Mouse (Mus musculus): ENCODE measurements at regions not wholly inside any gene's neighbourhood (a gene's known extent, or its start where the extent isn't known, plus 50 kb on each side); places are given as distances from the start of the nearest gene placed in this dataset.

DNA sequence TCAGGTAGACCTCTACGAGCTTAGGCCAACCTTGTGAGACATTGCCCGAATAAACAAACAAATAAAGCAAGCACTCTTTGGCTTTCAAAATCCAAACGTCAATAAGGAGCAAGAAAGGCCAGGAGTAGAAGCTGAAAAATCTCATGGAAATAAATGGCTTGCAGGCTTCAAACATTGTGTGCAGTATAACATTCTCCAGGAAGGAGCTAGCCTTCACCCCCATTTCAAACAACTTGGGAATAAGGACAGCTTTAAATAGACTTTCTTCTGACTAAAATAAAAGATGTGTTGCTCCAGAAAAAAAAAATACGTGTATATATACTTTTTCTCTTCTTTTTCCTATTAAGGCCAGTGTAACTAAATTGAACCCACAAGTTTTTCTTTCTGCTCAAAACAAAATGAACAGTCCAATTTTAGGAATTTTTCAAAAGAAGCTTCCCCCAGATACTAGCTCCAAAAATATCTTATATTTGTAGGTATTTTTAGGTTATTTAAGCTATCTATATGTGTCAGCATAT lies 196.2 kb upstream of the Arpp21 start:
- H3K9me3 ChIP-seq: no peaks in the 10 kb centered on the region
- H3K4me1 ChIP-seq (replicated peaks): no peaks in the 10 kb centered on the region
- no peaks in the 10 kb centered on the region for H3K36me3 ChIP-seq
- no peak overlapping the region for H3K4me2 ChIP-seq
- no peak overlapping the region for H3K9ac ChIP-seq (replicated peaks)
- ATAC-seq (ENCODE audit: insufficient number of reproducible peaks, insufficient read depth, low FRiP score, low TSS enrichment, low read depth): no peak
- no peaks in the 10 kb centered on the region for H3K27me3 ChIP-seq
- no peak overlapping the region for H3K4me3 ChIP-seq (replicated peaks)
- 86% methylated on average over 4 of the region's 4 CpGs for WGBS
- no peak overlapping the region for H3K27ac ChIP-seq

DNA sequence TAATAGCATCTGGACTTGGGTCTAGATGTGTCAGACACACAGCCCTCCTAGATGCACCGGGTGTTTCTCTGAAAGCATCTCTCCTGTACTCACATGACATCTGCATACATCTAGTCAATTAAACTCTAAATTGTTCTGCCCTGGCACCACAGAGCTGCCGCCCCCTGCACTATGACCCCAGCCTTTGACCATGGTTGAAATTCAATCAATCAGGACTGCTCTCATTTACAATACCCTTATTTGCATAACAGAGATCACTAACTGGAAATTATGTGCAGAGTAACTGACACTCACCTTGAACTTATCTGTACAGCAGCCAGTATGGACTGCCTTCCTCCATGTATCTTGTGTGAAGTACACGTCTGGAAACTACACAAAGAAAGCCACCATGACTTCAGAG lies 193.5 kb upstream of the Arpp21 start:
- 84% methylated on average over 3 of the region's 3 CpGs for WGBS
- Histone ChIP-seq H3K9me3 (no peaks in the 10 kb centered on the region), H3K4me1 (replicated peaks) (no peaks in the 10 kb centered on the region), H3K4me2 (no peak overlapping the region), H3K9ac (replicated peaks) (no peak overlapping the region), H3K27me3 (no peaks in the 10 kb centered on the region), H3K36me3 (no peaks in the 10 kb centered on the region), H3K27ac (no peak overlapping the region), H3K4me3 (replicated peaks) (no peak overlapping the region)
- no peak for ATAC-seq (ENCODE audit: insufficient number of reproducible peaks, insufficient read depth, low FRiP score, low TSS enrichment, low read depth)

DNA sequence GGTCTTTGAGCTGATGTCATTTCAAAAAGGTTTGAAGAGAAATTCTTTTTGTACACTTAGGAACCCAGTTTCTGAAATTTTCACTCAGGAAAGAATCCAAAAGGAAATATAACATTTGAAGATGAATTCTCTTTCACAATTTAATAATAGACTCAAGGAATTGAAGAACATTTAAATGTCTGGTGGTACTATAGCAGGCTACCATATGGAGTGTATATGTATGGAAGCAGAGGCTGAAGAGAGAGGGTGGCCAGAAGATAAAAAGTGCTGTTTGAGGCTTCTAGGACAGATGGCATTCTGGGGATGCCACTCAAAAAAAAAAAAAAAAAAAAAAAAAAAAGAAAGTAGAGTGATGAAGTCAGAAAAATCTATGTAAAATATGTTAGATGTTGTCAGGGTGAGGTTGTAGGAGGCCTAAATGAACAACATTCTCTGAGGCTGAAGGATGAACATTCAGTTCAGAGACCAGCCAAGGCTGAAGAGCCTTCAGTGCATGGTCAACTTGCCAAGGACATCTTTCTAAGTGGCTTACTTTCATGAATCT lies 170.1 kb upstream of the Arpp21 start:
- ATAC-seq (ENCODE audit: insufficient number of reproducible peaks, insufficient read depth, low FRiP score, low TSS enrichment, low read depth): no peak
- no peaks in the 10 kb centered on the region for H3K9me3 ChIP-seq
- no peaks in the 10 kb centered on the region for H3K36me3 ChIP-seq
- H3K4me3 ChIP-seq (replicated peaks): no peak overlapping the region
- H3K9ac ChIP-seq (replicated peaks): no peak overlapping the region
- H3K4me1 ChIP-seq (replicated peaks): no peaks in the 10 kb centered on the region
- H3K27me3 ChIP-seq: no peaks in the 10 kb centered on the region
- no peak overlapping the region for H3K4me2 ChIP-seq
- H3K27ac ChIP-seq: no peak overlapping the region

DNA sequence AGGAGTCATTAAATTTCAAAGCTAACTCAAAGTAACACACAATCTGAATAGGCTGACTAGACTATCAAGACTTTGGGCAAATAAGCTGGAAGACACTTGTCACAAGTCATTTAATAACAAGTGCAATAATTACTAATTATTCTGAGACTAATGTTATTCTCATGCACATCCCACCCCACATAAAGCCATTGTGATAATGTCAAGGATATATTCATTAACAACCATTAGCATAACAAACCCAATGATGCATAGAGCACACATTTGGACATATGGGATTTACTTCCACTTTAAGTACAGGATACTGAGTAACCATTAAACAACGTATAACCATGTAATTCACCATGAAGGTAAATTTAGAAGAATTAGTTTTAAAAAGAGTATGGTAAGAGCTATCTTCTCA lies 135.0 kb upstream of the Arpp21 start:
- Histone ChIP-seq H3K4me3 (replicated peaks) (no peak overlapping the region), H3K9ac (replicated peaks) (no peak overlapping the region), H3K4me2 (no peak overlapping the region), H3K36me3 (no peaks in the 10 kb centered on the region), H3K27me3 (no peaks in the 10 kb centered on the region), H3K9me3 (no peaks in the 10 kb centered on the region), H3K27ac (no peak overlapping the region), H3K4me1 (replicated peaks) (no peaks in the 10 kb centered on the region)
- 73% methylated on average over 1 of the region's 1 CpGs for WGBS
- ATAC-seq (ENCODE audit: insufficient number of reproducible peaks, insufficient read depth, low FRiP score, low TSS enrichment, low read depth): no peak

DNA sequence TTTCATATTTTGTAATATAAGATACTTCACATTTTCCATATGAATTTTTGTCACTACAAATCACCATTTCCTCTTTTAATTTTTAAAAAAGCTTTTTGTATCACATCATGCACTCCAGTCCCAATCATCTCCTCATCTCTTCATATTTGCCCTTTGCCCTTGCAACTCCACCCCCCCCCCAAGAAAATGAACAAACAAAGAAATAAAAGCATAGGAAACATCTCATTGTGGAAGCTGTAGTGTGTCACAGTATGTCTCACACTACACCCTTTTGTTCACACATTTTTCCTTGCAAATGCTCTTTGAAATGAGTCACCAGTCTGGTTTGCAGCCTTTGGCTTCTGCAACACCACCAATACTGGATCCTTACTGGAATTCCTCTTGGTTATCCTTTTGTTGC lies 131.6 kb upstream of the Arpp21 start:
- H3K36me3 ChIP-seq: no peaks in the 10 kb centered on the region
- no peaks in the 10 kb centered on the region for H3K9me3 ChIP-seq
- no peaks in the 10 kb centered on the region for H3K4me1 ChIP-seq (replicated peaks)
- H3K27ac ChIP-seq: no peak overlapping the region
- no peak for ATAC-seq (ENCODE audit: insufficient number of reproducible peaks, insufficient read depth, low FRiP score, low TSS enrichment, low read depth)
- no peaks in the 10 kb centered on the region for H3K27me3 ChIP-seq
- H3K9ac ChIP-seq (replicated peaks): no peak overlapping the region
- H3K4me2 ChIP-seq: no peak overlapping the region
- no peak overlapping the region for H3K4me3 ChIP-seq (replicated peaks)

DNA sequence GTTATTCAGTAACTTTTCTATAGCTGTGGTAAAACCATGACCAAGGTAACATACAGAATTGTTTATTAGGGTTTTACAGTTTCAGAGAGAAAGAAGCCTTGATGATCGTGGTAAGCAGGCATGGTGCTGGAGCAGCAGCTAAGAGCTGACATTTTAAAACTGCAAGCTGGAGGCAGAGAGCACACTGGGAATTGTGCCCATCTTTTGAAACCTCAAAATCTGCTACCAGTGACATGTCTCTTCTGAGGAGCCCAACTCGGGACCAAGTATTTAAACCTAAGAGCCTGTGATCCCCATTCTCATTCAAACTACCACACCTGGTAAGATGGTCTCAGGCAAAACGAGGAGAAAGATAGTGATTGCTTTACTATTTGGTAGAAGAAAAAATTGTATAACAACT lies 125.6 kb upstream of the Arpp21 start:
- H3K36me3 ChIP-seq: no peaks in the 10 kb centered on the region
- no peak overlapping the region for H3K9ac ChIP-seq (replicated peaks)
- no peak overlapping the region for H3K27ac ChIP-seq
- 87% methylated on average over 3 of the region's 3 CpGs for WGBS
- ATAC-seq (ENCODE audit: insufficient number of reproducible peaks, insufficient read depth, low FRiP score, low TSS enrichment, low read depth): no peak
- H3K9me3 ChIP-seq: no peaks in the 10 kb centered on the region
- H3K27me3 ChIP-seq: no peaks in the 10 kb centered on the region
- no peak overlapping the region for H3K4me3 ChIP-seq (replicated peaks)
- no peaks in the 10 kb centered on the region for H3K4me1 ChIP-seq (replicated peaks)
- H3K4me2 ChIP-seq: no peak overlapping the region

DNA sequence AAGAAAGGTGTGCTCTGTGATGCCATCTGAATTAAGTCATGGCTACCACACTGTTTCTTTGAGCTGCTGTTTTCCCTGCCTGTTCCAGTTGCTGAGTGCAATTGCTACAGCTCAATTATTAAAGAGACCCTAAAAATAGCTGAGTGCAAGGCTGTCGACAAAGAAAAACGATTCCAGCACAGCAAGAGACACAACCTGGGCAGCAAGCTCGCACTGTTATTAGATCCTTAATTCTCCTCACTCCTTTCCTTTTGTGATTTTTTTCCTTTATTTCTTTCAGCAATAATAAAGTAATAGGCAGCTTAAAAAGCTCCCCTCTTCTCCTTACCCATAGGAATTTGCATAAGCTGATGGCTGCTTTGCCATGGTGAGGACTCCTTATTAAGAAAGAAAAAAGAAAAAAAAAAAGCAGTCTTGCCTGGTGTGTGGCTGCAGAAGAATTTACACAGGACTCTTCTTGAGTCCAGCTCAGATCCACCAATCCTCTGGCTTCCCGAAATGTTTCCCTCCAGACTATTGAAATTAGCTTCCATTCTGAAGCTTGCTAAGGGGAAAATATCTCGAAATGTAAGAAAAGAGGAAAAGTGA lies 123.1 kb upstream of the Arpp21 start:
- Histone ChIP-seq H3K36me3 (no peaks in the 10 kb centered on the region), H3K27me3 (no peaks in the 10 kb centered on the region), H3K9ac (replicated peaks) (no peak overlapping the region), H3K4me3 (replicated peaks) (no peak overlapping the region), H3K9me3 (no peaks in the 10 kb centered on the region), H3K4me2 (no peak overlapping the region), H3K4me1 (replicated peaks) (no peaks in the 10 kb centered on the region), H3K27ac (no peak overlapping the region)
- ATAC-seq (ENCODE audit: insufficient number of reproducible peaks, insufficient read depth, low FRiP score, low TSS enrichment, low read depth): no peak
- WGBS: 53% methylated on average over 5 of the region's 5 CpGs

DNA sequence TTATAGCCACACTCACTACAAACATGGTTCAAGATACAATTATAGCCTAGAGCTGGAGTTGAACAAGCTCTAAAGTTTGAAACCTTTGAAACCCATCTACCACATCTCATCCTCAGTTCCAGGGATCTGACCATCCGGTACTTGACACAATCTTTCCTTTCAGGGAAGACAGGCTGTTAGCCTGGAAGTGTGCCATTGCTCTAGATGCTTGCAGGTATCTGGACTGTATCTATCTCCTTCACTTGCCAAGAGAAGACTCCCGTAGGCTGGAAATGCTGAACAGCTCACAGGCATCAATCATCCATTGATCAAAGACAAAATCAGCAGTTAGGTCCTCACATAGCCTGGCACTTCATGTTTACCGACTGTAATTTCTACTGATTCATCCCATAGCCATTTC lies 117.5 kb upstream of the Arpp21 start:
- Histone ChIP-seq H3K4me1 (replicated peaks) (no peaks in the 10 kb centered on the region), H3K4me2 (no peak overlapping the region), H3K27ac (no peak overlapping the region), H3K27me3 (no peaks in the 10 kb centered on the region), H3K9me3 (no peaks in the 10 kb centered on the region), H3K4me3 (replicated peaks) (no peak overlapping the region), H3K9ac (replicated peaks) (no peak overlapping the region), H3K36me3 (no peaks in the 10 kb centered on the region)
- WGBS: 75% methylated on average over 3 of the region's 3 CpGs
- ATAC-seq (ENCODE audit: insufficient number of reproducible peaks, insufficient read depth, low FRiP score, low TSS enrichment, low read depth): no peak

DNA sequence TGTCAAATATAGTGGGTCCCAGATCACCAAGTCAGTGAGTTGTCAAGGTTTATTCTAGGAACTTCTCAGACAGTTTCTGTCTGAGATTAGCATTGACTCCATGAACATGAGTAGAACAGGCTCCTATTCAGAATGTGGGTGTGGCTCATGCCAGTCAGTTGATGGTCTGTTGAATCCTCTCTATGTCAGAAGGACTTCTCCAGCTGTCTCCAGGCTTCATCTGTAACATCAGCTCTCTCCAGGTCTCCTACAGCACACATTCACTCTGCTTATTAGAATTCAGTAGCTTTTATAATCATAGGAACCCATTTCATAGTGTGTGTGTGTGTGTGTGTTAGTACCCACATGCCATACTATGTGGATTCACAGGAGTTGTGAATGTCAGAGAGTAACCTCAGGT lies 113.2 kb upstream of the Arpp21 start:
- Histone ChIP-seq H3K4me2 (no peak overlapping the region), H3K9me3 (no peaks in the 10 kb centered on the region), H3K36me3 (no peaks in the 10 kb centered on the region), H3K4me3 (replicated peaks) (no peak overlapping the region), H3K9ac (replicated peaks) (no peak overlapping the region), H3K27me3 (no peaks in the 10 kb centered on the region), H3K4me1 (replicated peaks) (no peaks in the 10 kb centered on the region), H3K27ac (no peak overlapping the region)
- ATAC-seq (ENCODE audit: insufficient number of reproducible peaks, insufficient read depth, low FRiP score, low TSS enrichment, low read depth): no peak

DNA sequence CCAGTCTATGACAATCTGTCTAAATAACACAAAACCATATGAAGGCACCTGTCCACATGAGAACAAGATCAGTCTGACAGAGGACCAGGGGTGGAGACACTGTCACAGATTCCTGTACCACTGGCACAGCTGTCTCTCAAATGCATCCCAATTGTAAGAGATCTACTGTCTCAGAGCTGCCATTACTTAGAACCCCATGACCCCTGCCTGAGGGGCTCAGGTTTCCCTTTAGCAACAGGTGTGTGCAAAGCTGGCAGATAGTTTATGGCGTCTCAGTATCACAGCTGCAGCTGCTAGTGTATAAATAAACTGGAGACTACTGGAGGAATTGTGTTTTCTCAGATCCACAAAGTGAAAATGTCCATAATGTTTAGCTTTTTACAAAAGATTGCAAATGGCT lies 109.1 kb upstream of the Arpp21 start:
- H3K4me2 ChIP-seq: no peak overlapping the region
- 29% methylated on average over 1 of the region's 1 CpGs for WGBS
- H3K4me1 ChIP-seq (replicated peaks): no peaks in the 10 kb centered on the region

DNA sequence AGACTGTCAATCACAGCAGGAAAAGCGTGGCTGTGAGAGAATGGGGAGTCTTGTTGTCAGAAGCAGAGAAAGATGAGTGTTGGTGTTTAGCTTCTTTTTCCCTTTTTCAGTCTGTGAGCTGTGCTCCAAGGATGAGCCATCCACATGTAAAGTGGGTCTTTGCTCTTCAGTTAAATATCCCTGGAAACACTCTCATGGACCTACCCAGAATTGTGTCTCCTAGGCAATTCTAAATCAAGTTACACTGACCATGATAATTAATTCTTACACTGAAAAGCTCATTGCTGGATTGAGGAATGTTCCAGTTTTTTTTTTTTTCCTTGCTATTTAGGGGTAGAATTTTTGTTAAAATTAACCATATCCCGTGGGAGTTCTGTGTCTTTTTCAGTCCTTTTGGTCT lies 104.6 kb upstream of the Arpp21 start:
- no peak overlapping the region for H3K4me3 ChIP-seq (replicated peaks)
- no peaks in the 10 kb centered on the region for H3K27me3 ChIP-seq
- H3K27ac ChIP-seq: no peak overlapping the region
- WGBS: 78% methylated on average over 2 of the region's 2 CpGs
- H3K4me1 ChIP-seq (replicated peaks): no peaks in the 10 kb centered on the region
- no peak overlapping the region for H3K4me2 ChIP-seq
- H3K36me3 ChIP-seq: no peaks in the 10 kb centered on the region
- ATAC-seq (ENCODE audit: insufficient number of reproducible peaks, insufficient read depth, low FRiP score, low TSS enrichment, low read depth): no peak
- H3K9me3 ChIP-seq: no peaks in the 10 kb centered on the region
- no peak overlapping the region for H3K9ac ChIP-seq (replicated peaks)

More for the DNA sequence above, 109.1 kb upstream of the Arpp21 start:
- no peaks in the 10 kb centered on the region for H3K36me3 ChIP-seq
- ATAC-seq (ENCODE audit: insufficient number of reproducible peaks, insufficient read depth, low FRiP score, low TSS enrichment, low read depth): peak; percentile 73; the same call in 1 of the 2 replicates
- H3K27me3 ChIP-seq: no peaks in the 10 kb centered on the region
- H3K27ac ChIP-seq: no peak overlapping the region
- no peak overlapping the region for H3K9ac ChIP-seq (replicated peaks)
- no peaks in the 10 kb centered on the region for H3K9me3 ChIP-seq
- H3K4me3 ChIP-seq (replicated peaks): no peak overlapping the region

DNA sequence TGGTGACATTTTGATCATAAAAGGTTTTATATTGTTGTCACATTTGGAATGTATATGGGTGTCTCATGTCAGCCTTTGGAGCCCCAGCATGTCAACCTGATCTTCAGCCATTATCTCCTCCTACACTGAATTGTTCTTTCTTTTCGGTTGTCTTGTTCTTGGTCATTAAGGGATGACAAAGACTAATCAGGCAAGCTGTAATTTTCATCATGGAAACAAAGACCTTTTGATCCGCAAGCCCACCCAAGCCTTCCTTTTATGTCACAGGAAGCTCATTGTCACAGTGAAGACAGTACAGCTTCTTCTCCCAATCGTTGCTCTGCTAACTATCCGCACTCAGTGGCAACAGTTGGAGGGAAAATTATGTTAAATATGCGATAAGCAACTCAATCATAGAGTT lies 84.3 kb upstream of the Arpp21 start:
- Histone ChIP-seq H3K36me3 (no peaks in the 10 kb centered on the region), H3K4me2 (no peak overlapping the region), H3K27ac (no peak overlapping the region), H3K4me3 (replicated peaks) (no peak overlapping the region), H3K9ac (replicated peaks) (no peak overlapping the region), H3K9me3 (no peaks in the 10 kb centered on the region), H3K4me1 (replicated peaks) (no peaks in the 10 kb centered on the region), H3K27me3 (no peaks in the 10 kb centered on the region)
- WGBS: 86% methylated on average over 5 of the region's 5 CpGs
- ATAC-seq (ENCODE audit: insufficient number of reproducible peaks, insufficient read depth, low FRiP score, low TSS enrichment, low read depth): no peak

Data from limb, embryonic 12.5 days (tissue).